Mouse (Mus musculus) bone marrow macrophage, adult 2 months (primary cell): ENCODE measurements around the gene Tango6.

Source experiments
- CTCF ChIP-seq: IDR thresholded peaks from 2 replicates; pipeline ENCODE4 v1.5.1; 2012; ENCODE audit warnings: low read depth, mild to moderate bottlenecking, low read length, moderate library complexity
- POLR2A ChIP-seq: IDR thresholded peaks from 2 replicates; pipeline ENCODE4 v1.6.1; 2012; ENCODE audit warnings: mild to moderate bottlenecking, low read depth, low read length, borderline replicate concordance

DNA sequence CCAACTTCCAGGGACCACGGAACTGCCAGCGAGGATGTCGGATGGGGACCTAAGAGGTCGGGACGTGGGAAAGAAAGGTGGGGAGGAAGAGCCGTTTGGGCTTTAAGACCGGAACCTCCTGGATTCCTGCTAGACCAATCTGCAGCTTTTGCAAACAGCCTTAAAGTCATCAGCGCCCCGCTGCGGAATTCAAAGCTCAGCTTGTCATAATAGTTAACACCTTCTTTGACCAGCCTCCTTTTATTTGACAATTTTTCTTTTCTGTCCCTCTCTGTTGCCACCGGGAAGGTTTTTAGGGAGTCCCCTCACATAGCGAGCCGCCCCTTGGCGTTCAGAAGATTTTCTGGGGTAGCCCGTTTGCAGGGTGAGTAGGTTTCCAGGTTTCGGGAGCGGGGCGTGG lies 187.2 kb downstream of the Tango6 start, which contains the start of gene Has3:
- no peak for TF ChIP-seq CTCF
- TF ChIP-seq POLR2A, result no peak
